Mouse (Mus musculus): Measurements from ENCODE around the gene Olfr1137. TPM values are rescaled to one million over a fixed set of nuclear protein-coding genes. Genes with fewer than 3 reads are reported as not detected.

The Olfr1137 gene
- polyA plus RNA-seq (2015; fragmentation: Nextera tagmentation; extraction: Ambion mirVana), result not detected in 2 replicates

DNA sequence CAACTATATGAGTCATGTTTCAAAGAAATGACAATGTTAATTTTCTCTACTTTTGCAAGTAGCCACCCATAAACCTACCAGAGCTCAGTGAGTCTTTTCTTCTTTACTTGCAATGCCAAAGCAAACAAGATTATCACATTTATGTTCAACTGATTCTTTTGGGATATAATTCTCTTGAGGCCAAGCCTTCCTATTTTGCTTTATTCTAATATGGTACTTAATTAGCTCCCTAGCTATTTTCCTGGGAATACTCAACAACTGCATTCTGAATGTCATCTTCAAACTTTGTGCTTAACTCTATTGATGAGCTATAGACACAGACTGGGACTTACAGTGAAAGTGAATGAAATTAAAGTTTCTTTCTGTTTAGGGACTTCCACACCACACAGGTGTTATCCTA, at the start of gene Olfr1137:
Gene Olfr1137, minus strand, starts transcription at position 101 of the 400 bp plus-strand sequence.

DNA sequence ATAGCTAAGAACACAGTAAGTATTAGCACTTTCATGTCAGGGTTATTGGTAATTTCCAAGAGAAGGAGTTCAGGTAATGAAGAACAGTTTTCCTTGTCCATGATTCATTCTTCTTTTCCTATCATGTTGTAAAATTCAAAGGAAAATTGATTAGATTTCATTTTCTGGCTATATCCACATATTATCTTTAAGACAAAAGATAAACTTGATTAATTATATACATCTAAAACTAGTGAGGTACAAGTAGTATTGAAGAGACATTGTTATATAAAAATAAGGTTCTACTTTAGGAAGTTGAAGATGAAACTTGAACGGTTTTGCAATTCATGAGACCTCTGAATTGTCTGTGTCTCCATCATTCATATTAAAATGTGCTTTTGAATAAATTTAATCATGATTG, 40.9 kb upstream of the Olfr1137 start, which contains the start of gene Olfr1141:
Gene Olfr1141, minus strand, starts transcription at position 101 of the 400 bp plus-strand sequence.

DNA sequence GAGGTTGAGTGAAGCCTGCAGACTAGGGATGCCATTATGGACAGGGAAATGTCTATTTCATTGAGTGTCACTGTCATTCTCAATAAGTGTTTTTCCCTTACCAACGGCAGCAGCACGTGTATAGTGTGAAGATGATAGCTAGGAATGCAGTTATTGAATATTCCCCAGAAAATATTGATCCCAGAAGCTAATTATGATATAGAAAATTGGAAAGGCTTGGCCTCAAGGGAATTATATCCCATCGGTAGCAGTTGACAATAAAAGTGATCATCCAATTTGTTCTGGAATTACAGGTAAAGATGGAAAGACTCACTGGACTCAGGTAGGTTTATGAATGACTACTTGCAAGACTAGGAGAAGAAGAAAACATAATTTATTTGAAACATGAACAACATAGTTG, 30.5 kb upstream of the Olfr1137 start, which contains the start of gene Olfr1140:
Gene Olfr1140, plus strand, starts transcription at position 301 of the 400 bp plus-strand sequence.

DNA sequence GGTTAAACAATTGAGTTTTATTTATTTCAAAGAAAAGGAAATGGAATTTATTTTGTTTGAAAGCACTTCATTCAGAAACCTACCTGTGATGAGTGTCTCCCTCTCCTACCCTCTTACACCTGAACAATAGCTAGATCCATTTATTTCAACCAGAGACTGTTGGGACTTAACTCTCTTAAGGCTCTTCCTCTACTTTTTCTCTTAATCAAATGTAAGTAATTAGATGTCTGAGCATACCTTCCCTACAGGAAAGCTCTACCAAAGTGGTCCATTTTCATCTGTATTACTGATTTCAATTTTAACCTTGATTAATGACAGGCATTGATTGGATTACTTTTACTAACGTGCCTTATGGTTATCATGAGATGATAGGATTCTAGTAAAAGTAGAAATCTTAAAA, 26.9 kb upstream of the Olfr1137 start, which contains the start of gene Olfr1138:
Gene Olfr1138, minus strand, starts transcription at position 101 of the 400 bp plus-strand sequence.

DNA sequence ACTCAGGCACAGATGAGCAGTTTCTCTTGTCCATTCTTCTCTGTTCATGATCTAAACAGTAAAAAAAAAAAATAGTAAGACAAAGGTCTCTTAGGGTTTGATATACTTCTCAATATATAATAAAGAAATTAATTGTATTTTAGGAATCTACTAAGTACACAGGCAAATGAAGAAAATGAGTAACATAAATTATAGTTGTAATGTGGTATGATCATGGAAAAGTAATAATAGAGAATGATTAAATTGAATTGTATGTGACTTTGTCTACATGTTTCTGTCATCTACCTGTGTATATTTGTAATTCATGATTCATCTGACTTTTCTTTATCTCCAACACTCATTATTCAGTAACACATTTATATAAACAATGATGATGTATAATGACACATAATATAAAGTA, 19.1 kb downstream of the Olfr1137 start, which contains the start of gene Olfr1136:
Gene Olfr1136, minus strand, starts transcription at position 101 of the 400 bp plus-strand sequence.

DNA sequence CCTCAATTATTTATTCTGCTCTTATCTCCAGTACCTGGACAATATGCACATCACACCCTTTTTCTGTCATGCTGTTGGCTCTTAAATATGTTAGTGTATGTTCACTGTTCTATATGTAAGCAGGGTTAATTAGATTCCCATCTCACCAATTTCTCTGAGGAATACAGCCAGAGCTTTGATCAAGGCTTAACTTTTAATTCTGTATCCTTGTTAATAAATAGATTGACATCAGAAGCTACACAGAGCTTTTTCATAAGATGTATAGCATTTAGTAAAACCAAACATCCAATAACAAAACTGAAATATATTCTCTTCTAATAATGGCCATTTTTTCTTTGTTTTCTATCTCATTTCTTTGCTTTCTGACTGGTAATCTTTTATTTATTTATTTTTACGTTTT, 39.4 kb downstream of the Olfr1137 start, which contains the start of gene Olfr1135:
Gene Olfr1135, minus strand, starts transcription at position 101 of the 400 bp plus-strand sequence.

Other genes starting within 250 kb of the Olfr1137 start
- not detected in 2 replicates for gene Pramel7, start 216.1 kb downstream of the Olfr1137 start, polyA plus RNA-seq (2015; fragmentation: Nextera tagmentation; extraction: Ambion mirVana)
- not detected in 2 replicates for gene Pramel6, start 206.6 kb downstream of the Olfr1137 start, polyA plus RNA-seq (2015; fragmentation: Nextera tagmentation; extraction: Ambion mirVana)
- gene Olfr153, start 181.4 kb downstream of the Olfr1137 start, polyA plus RNA-seq (2015; fragmentation: Nextera tagmentation; extraction: Ambion mirVana), result not detected in 2 replicates
- not detected in 2 replicates for gene Olfr1128, start 167.6 kb downstream of the Olfr1137 start, polyA plus RNA-seq (2015; fragmentation: Nextera tagmentation; extraction: Ambion mirVana)
- not detected in 2 replicates for gene Olfr1129, start 139.3 kb downstream of the Olfr1137 start, polyA plus RNA-seq (2015; fragmentation: Nextera tagmentation; extraction: Ambion mirVana)
- gene Olfr1130, start 107.0 kb downstream of the Olfr1137 start, polyA plus RNA-seq (2015; fragmentation: Nextera tagmentation; extraction: Ambion mirVana), result not detected in 2 replicates
- not detected in 2 replicates for gene Olfr1131, start 86.1 kb downstream of the Olfr1137 start, polyA plus RNA-seq (2015; fragmentation: Nextera tagmentation; extraction: Ambion mirVana)
- not detected in 2 replicates for gene Olfr1132, start 75.6 kb downstream of the Olfr1137 start, polyA plus RNA-seq (2015; fragmentation: Nextera tagmentation; extraction: Ambion mirVana)
- not detected in 2 replicates for gene Olfr1133, start 65.8 kb downstream of the Olfr1137 start, polyA plus RNA-seq (2015; fragmentation: Nextera tagmentation; extraction: Ambion mirVana)
- gene Olfr1134, start 54.7 kb downstream of the Olfr1137 start, polyA plus RNA-seq (2015; fragmentation: Nextera tagmentation; extraction: Ambion mirVana), result not detected in 2 replicates
- gene Olfr1135, start 39.5 kb downstream of the Olfr1137 start, polyA plus RNA-seq (2015; fragmentation: Nextera tagmentation; extraction: Ambion mirVana), result not detected in 2 replicates
- not detected in 2 replicates for gene Olfr1136, start 19.2 kb downstream of the Olfr1137 start, polyA plus RNA-seq (2015; fragmentation: Nextera tagmentation; extraction: Ambion mirVana)
- gene Olfr1138, start 26.8 kb upstream of the Olfr1137 start, polyA plus RNA-seq (2015; fragmentation: Nextera tagmentation; extraction: Ambion mirVana), result not detected in 2 replicates
- gene Olfr1140, start 30.6 kb upstream of the Olfr1137 start, polyA plus RNA-seq (2015; fragmentation: Nextera tagmentation; extraction: Ambion mirVana), result not detected in 2 replicates
- not detected in 2 replicates for gene Olfr1141, start 40.8 kb upstream of the Olfr1137 start, polyA plus RNA-seq (2015; fragmentation: Nextera tagmentation; extraction: Ambion mirVana)
- gene Olfr152, start 66.3 kb upstream of the Olfr1137 start, polyA plus RNA-seq (2015; fragmentation: Nextera tagmentation; extraction: Ambion mirVana), result not detected in 2 replicates
- not detected in 2 replicates for gene Olfr1143, start 87.4 kb upstream of the Olfr1137 start, polyA plus RNA-seq (2015; fragmentation: Nextera tagmentation; extraction: Ambion mirVana)
- not detected in 2 replicates for gene Olfr1145, start 96.6 kb upstream of the Olfr1137 start, polyA plus RNA-seq (2015; fragmentation: Nextera tagmentation; extraction: Ambion mirVana)
- not detected in 2 replicates for gene Olfr1148, start 117.4 kb upstream of the Olfr1137 start, polyA plus RNA-seq (2015; fragmentation: Nextera tagmentation; extraction: Ambion mirVana)
- not detected in 2 replicates for gene Olfr1150-ps1, start 130.8 kb upstream of the Olfr1137 start, polyA plus RNA-seq (2015; fragmentation: Nextera tagmentation; extraction: Ambion mirVana)
- gene Olfr1151, start 142.7 kb upstream of the Olfr1137 start, polyA plus RNA-seq (2015; fragmentation: Nextera tagmentation; extraction: Ambion mirVana), result not detected in 2 replicates
- gene Olfr1152, start 153.3 kb upstream of the Olfr1137 start, polyA plus RNA-seq (2015; fragmentation: Nextera tagmentation; extraction: Ambion mirVana), result not detected in 2 replicates
- gene Olfr1153, start 181.8 kb upstream of the Olfr1137 start, polyA plus RNA-seq (2015; fragmentation: Nextera tagmentation; extraction: Ambion mirVana), result not detected in 2 replicates
- not detected in 2 replicates for gene Olfr1154, start 192.0 kb upstream of the Olfr1137 start, polyA plus RNA-seq (2015; fragmentation: Nextera tagmentation; extraction: Ambion mirVana)
- not detected in 2 replicates for gene Olfr1155, start 232.0 kb upstream of the Olfr1137 start, polyA plus RNA-seq (2015; fragmentation: Nextera tagmentation; extraction: Ambion mirVana)
- gene Olfr1156, start 239.9 kb upstream of the Olfr1137 start, polyA plus RNA-seq (2015; fragmentation: Nextera tagmentation; extraction: Ambion mirVana), result not detected in 2 replicates

Data from adrenal gland, postnatal 0 days (tissue).